Mouse (Mus musculus) left cerebral cortex, adult 2 months (tissue): Measurements from ENCODE around the gene Tmem238l. TPM values are rescaled to one million over a fixed set of nuclear protein-coding genes. Genes with fewer than 3 reads are reported as not detected.

ENCODE experiments used
- DNase-seq, 2 experiments: peaks; one replicate each; pipeline ENCODE4 v3.0.0; 2021 to 2022; ENCODE audit warnings: low spot score in 2 of 2, mixed read lengths in 1 of 2; ENCODE audit errors: extremely low spot score in 1 of 2
- H3K27ac ChIP-seq: fragments of 200-600 bp; 2 replicates; pipeline ENCODE4 v1.8.1; 2022
- H3K4me3 ChIP-seq: fragments of 200-600 bp; 2 replicates; pipeline ENCODE4 v1.8.1; 2022
- CTCF ChIP-seq: fragments of 200-600 bp; IDR thresholded peaks from 2 replicates; pipeline ENCODE4 v1.8.1; 2022; ENCODE audit warnings: antibody characterized with exemption, mild to moderate bottlenecking, moderate library complexity
- intact Hi-C: fragments of 180-260 bp; cut with DNase I; formaldehyde crosslinking; loops from one replicate; pipeline ENCODE4 v1.15.1; 2025
- long read RNA-seq, 2 experiments: library from polyadenylated mRNA; stranded (forward); transcript quantifications; one replicate each; pipeline ENCODE4 v2.0.0; 2021; ENCODE audit warnings: borderline mapping rate in 2 of 2
- total RNA-seq, 2 experiments: library from RNA; stranded (reverse); gene quantifications; 2 replicates each; pipeline ENCODE4 v1.2.3; 2021

Tmem238l gene
- not detected for total RNA-seq
- long read RNA-seq, experiment 1 = 0 reads
- long read RNA-seq, experiment 2 = 0 reads

DNA sequence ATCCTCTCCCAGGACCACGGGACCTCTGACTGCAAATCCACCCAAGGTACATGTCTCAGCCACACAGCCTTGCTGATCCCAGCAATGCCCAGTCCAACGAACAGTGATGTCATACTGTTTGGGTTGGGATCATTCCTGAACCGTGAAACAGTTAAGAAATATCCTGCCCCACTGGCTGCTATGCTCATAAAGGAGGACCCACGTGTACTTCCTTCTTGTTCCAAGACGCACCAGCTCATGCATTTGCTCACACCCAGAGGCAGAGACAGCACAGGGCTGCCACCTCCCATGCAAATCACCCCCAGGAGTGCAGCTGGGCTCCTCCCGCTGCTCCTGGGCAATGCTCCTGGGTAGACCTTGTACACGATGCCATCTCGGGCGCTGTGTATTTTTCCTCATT lies at the start of gene Tmem238l:
Gene Tmem238l, plus strand, starts transcription at position 336 of the 400 bp plus-strand sequence.
- DNase-seq = no peak
- Histone ChIP-seq H3K27ac (no peak within 1 kb of the TSS), H3K4me3 (no peak within 1 kb of the TSS)
- TF ChIP-seq CTCF = no peak
- intact Hi-C loops = no loop called here

DNA sequence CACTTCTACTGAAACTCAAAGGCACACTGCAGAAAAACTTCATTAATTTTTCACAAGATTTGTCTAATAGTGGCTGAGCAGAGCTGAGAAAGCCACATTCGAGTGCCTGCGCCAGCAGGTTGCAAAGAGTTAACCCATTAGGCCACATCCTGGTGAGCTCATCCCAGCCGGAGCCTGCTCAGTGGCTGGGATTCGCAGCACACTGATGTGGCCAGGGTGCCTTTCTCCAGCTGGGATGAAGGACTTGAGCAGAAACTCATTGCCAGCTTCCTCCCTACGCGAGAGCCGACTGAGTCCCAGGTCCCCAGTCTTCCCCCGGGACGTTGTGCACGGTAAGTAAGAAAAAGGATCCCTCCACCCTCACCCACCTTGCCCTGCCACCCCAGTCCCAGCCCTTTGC lies 44.6 kb upstream of the Tmem238l start, which contains the start of gene Pirt:
Gene Pirt, plus strand, starts transcription at position 171 of the 400 bp plus-strand sequence.
- no peak for DNase-seq
- TF ChIP-seq CTCF = no peak
- no peak within 1 kb of the TSS for H3K27ac ChIP-seq
- intact Hi-C loops = no loop called here
- H3K4me3 ChIP-seq = no peak within 1 kb of the TSS

DNA sequence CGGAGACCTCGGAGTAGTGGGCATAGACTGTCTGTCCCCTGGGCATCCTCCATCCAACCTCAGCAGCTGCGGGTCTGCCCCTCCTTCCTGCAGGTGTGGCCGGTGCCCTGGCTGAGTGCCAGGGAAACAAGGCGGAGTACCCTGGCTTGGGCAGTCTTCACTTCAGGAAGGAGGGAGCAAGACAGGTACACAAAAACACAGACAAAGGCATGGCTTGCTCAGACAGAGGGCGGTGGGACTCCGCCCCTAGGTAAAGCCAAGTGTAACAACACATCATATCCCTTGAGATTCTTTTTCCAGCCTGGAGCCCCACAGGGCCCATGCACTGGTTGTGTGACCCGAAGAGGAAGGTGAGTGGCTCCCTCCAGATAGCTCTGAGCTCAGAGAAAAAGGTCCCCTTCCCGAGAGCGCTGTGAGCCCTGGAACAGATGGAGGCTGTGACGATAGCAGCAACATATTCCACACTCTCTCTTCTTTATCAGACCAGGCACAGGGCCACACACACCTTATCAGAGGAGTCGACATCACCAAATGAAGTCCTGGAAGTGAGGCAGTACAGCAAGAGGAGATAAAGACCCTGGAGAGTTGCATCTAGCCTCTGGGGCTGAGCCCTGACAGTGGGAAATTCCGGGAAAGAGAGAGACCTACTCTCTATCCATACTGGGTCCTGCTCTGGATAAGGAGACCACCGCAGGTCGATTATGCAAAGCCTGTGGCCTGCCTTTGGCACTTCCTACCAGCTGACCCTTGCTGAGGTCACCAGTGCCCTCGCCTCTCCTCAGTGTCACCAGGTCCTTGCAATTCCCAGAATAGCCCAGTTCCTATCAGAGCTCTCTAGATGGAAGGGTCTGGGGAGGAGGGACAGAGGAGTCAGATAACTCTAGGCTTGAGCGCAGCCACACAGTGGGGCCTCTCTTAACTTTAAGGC lies 43.6 kb upstream of the Tmem238l start:
- DNase-seq = no peak
- intact Hi-C loops = no loop called here

DNA sequence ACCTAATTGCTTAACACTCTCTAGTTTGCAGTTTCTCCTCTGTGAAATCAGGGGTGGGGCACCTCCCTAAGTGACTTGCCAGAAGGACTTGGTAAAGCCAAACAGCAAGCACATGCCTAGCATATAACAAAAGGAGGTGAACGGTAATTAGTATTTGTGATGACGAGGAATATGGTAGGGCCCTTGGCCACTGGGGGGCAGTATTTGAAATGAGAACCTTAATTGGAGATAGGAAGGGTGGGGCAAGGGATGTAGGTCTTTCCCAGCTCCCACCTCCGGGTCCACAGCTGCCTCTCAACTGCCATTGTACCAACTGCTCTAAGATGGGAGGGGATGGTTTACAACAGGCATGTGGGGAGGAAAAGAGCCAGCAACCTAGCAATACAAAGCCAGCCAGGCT lies 42.2 kb upstream of the Tmem238l start:
- intact Hi-C loops = loop anchor here (2.0 kb wide), 2 partner anchors 71 to 107 kb away; no protein-coding TSS in a partner anchor
- TF ChIP-seq CTCF = peak; percentile 64
- H3K4me3 ChIP-seq = no peak overlapping the region
- no peak overlapping the region for H3K27ac ChIP-seq
- peak; percentile 26 to 33 for DNase-seq

More for the DNA sequence above, 43.6 kb upstream of the Tmem238l start:
- no peak for TF ChIP-seq CTCF
- no peak overlapping the region for H3K27ac ChIP-seq
- H3K4me3 ChIP-seq = no peak overlapping the region

DNA sequence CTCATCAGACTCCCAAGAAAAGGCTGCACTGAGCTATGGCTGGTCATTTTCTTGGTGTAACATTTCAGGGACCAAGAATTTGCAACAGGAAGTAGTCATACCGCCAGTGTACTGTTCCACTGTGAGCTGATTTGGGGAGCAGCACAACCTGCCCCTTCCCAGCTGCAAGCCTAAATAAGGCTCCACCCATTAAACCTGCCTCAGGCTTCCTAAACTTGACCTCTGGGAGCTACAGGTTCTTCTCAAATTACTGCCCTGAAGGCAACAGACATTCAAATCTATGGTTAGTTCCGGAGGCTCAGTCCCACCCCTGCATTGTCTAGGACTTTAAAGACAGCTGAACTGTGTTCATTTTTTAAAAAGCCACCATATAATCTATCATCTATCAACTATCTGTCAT lies 36.4 kb upstream of the Tmem238l start:
- intact Hi-C loops = no loop called here
- no peak for DNase-seq
- H3K4me3 ChIP-seq = no peak overlapping the region
- H3K27ac ChIP-seq = no peak overlapping the region
- TF ChIP-seq CTCF = no peak

DNA sequence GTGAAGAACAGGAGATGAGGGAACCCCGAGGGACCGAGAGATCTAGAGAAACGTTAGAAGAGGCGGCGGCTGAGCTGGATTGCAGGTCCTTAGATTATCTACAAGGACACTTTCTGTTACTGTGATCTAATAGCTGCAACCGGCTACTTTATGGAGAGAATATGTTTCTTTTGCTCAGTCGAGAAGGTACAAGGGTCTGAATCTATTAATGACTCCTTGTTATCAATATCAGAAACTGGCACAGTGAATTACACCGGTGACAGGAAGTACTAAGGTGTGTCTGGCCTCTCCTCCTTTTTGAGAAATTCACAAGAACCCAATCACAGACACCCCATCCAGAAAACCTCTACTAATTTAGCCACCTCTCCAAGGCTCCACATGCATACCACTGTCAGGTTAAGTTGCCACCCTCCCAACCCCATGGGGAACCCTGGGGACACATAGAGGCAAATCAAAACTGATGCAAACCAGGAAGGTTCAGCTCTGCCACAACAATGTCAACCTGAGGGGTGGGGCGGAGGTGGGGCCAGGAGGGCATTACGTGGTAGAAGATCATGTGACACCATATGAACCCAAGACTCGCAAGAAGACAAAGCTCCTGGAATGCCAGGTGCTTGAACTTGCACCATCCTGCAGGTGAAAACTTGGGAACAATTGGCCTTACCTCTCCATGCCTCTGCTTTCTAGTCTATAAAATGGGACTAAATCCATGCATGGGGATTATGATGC lies 32.2 kb upstream of the Tmem238l start:
- DNase-seq = no peak
- Histone ChIP-seq H3K4me3 (no peak overlapping the region), H3K27ac (no peak overlapping the region)
- intact Hi-C loops = no loop called here
- no peak for TF ChIP-seq CTCF

DNA sequence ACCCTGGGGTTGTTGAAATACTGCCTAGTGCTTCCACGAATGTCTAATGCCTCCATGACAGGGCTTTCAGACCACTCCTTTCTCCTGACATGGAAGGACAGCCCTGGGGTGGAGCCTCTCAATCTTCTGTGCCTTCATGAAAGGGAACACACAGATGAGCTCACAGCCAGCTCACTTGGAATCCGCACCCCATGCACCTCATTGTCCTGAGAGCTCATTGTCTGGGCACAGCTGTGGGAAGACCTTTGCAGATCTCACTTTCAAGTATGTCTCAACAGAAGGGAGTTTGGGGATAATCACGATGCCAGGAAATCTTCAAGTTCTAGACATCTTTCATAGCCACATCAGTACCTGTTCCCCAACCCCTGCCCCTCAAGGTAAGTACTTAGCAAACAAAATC lies 28.1 kb upstream of the Tmem238l start:
- DNase-seq = no peak
- TF ChIP-seq CTCF = no peak
- intact Hi-C loops = no loop called here
- Histone ChIP-seq H3K27ac (no peak overlapping the region), H3K4me3 (no peak overlapping the region)

DNA sequence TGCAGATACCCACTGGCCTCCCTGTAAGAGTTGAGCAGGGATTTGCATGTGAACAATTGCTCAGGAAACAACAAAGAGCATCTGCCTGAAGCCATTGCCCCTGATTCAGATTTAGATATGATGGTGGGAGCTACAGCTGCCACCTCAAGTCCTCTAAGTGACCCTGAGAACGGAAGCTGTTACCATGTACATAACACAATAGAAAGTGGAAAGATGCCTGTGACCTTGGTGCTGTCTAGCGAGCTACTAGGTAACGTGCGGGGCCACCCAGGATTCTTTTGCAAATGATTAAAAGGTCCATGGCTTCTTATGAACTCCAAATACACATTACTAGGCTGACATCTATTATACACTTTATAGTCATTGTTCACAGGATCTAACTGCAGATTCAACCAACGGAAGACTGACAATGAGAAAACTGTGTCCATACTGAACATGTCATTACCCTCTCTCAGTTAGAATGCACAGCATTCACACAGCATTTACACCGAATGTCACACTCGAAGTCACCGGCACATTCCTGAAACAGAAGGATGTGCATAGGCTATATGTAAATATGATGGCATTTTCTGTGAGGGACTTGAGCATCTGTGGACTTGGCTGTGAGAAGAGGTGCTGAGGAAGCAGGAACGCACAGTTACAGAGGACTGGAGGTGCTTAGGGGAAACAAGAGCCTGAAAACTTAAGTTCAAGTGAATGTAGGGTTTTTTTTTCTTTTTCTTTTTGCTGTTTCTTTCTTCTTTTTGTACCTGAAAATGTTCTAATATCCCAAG lies 23.4 kb upstream of the Tmem238l start:
- Histone ChIP-seq H3K4me3 (no peak overlapping the region), H3K27ac (no peak overlapping the region)
- intact Hi-C loops = no loop called here
- TF ChIP-seq CTCF = no peak
- DNase-seq = no peak

DNA sequence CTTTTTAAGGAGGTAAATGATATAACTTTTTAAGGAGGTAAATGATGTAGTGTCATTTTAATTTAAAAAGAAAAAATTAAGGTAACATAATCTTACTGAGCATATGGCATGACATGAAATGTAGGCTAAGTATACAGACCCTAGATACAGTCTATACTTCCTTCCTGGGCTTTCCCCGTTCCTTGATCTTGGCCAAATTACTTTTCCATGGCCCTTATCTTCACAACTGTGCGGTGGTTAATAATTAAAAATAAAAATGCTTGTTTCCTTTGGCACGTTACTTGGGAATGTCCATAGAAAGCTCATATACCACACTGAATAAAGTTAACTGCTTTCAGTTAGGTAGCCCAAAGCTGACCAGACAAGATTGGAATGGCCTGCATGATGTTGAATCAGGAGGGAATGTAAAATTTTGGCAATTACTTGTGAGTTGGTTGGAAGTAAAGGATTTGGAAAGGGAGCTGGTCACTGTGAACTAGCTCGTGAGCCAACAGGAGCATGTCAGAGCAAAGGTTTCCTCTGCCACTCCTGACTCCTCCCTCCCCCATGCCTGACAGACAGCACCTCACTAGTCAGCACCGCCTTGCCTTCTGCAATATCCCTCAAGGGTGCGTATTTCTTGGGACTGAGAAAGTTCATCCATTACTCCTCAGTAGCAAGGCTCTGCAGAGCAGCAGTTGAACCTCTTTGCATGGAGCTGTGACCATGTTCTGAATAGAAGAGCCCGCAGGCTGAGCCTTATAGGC lies 21.8 kb upstream of the Tmem238l start:
- no peak for DNase-seq
- intact Hi-C loops = no loop called here
- Histone ChIP-seq H3K27ac (no peak overlapping the region), H3K4me3 (no peak overlapping the region)
- TF ChIP-seq CTCF = no peak

DNA sequence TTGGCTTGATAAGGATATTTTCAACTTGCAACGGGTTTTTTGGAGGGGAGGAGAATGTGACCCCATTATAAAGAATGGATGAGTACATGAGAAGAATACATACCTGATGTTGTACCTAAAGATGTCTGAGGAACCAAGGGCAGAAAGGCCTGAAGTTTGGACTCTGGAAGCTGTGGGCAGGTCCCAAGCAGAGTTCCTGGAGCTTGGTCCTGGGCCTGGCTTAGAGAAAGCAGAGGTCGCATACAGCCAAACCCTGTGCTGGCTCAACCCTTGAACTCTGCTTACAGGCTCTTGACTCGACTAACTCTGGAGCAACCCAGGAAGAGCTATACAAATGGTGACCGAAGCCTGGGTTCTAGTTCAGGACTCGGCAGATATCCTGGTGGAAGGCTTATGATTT lies 14.4 kb upstream of the Tmem238l start:
- intact Hi-C loops = no loop called here
- no peak for TF ChIP-seq CTCF
- no peak overlapping the region for H3K27ac ChIP-seq
- no peak for DNase-seq
- no peak overlapping the region for H3K4me3 ChIP-seq

DNA sequence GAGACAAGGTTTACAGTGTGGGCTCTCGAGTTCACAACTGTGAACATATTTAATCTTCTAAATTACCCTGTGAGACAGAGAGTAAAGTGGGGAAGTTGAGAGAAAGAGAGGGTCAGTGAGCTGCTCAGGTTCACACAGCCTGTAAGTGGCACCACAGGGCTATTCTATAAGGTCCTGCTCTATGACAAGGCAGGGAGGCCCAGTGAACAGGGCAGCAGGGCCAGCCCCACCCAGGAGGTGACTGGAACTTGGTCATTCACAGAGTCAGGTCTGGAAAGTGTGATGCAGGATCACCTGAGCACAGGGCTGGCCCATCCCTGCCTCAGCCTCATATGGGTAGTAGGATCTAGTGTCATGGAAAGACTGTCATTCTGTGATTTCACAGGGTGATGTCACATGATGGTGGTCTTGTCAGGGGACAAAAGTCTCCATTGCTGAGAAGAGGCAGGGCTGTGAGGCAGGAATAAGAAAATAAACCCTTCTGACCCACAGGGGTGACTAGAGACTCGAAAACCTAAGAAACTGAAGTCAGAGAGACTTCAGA lies 11.1 kb upstream of the Tmem238l start:
- no peak overlapping the region for H3K4me3 ChIP-seq
- intact Hi-C loops = no loop called here
- H3K27ac ChIP-seq = no peak overlapping the region
- TF ChIP-seq CTCF = no peak
- DNase-seq = no peak
